12 mouse cellular contexts compared by ENCODE assay signal in the genomic region with DNA sequence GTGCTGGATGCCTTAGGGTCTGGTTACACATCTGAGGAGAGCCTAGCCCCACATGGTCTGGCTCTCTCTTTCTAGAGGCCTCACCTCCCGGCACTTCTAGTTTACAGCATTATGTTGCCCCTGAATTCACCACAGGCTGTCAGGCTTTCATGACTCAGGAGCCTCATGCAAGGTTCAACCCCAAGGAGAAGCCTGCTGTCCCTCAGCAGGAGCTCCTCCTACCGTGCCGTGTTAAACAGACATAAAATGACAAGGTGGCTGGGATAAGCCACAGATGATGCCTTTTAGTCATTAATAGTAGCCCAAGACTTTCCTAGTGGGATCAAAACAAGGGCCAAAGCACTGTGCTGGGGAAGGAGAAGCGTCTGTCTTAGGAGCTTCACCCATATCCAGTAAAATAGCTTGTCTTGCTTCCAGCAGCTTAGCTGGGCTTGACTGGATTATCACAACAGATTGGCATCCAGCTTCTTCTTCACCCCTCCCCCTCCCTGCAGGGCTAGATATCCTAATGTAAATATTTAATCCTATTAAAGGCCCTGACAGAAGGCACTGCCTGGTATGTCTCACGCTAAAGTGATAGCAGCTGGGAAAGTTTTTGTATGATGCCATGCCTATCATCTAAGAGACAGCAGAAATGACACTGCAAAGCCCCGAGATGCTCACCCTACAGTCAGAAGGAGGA.
DNase-seq lines count a peak whose midpoint lies in the region; ATAC-seq lines count a peak whose summit lies in the region.
"Had no signal": no experiment of that assay in that cellular context is flagged by ENCODE, and none has a peak within 500 bp of the region (broad histone marks: within the 10 kb centered on the region; RNA-seq: fewer than 3 reads in every experiment).

No protein-coding gene starts in this region.

- H3K4me2 ChIP-seq in hindbrain, embryonic 16.5 days (ENCODE audit: low read length): no peak overlapping the region
- no peak overlapping the region for H3K4me2 ChIP-seq in hindbrain, embryonic 13.5 days
- peak overlapping the region; percentile 14; the same call in 1 of the 2 replicates for H3K4me2 ChIP-seq in stomach, embryonic 16.5 days (ENCODE audit: low read depth, low read length)
- H3K4me2 ChIP-seq: hindbrain, embryonic 15.5 days had no signal

- no peak overlapping the region for H3K9ac ChIP-seq in hindbrain, embryonic 16.5 days (ENCODE audit: low read depth, low read length)
- no peak overlapping the region for H3K9ac ChIP-seq in hindbrain, embryonic 13.5 days
- no peak overlapping the region for H3K9ac ChIP-seq in stomach, embryonic 16.5 days (ENCODE audit: low read length)
- H3K9ac ChIP-seq: hindbrain, embryonic 15.5 days had no signal

- H3K4me1 ChIP-seq in hindbrain, embryonic 16.5 days (ENCODE audit: control insufficient read depth, insufficient read depth, low read depth, low read length): no peaks in the 10 kb centered on the region
- peaks cover 4% of the 10 kb centered on the region; the same call in 1 of the 2 replicates for H3K4me1 ChIP-seq in hindbrain, embryonic 13.5 days (replicated peaks)
- H3K4me1 ChIP-seq in stomach, embryonic 16.5 days (ENCODE audit: control insufficient read depth, insufficient read depth, low read length): peaks cover 11% of the 10 kb centered on the region
- H3K4me1 ChIP-seq: hindbrain, embryonic 15.5 days had no signal

- ATAC-seq in hindbrain, embryonic 16.5 days: peak; percentile 76
- ATAC-seq in hindbrain, embryonic 13.5 days (ENCODE audit: low FRiP score): no peak
- peak; percentile 21; the same call in 1 of the 2 replicates for ATAC-seq in stomach, embryonic 16.5 days (ENCODE audit: insufficient read depth, low FRiP score)

- H3K9me3 ChIP-seq in hindbrain, embryonic 16.5 days (ENCODE audit: control insufficient read depth, low read length): no peaks in the 10 kb centered on the region
- no peaks in the 10 kb centered on the region for H3K9me3 ChIP-seq in hindbrain, embryonic 13.5 days
- no peaks in the 10 kb centered on the region for H3K9me3 ChIP-seq in stomach, embryonic 16.5 days (replicated peaks; ENCODE audit: control insufficient read depth, low read length)
- H3K9me3 ChIP-seq: G1E; hindbrain, embryonic 15.5 days had no signal

- H3K27ac ChIP-seq in hindbrain, embryonic 16.5 days (ENCODE audit: low read depth, low read length): no peak overlapping the region
- H3K27ac ChIP-seq in hindbrain, embryonic 13.5 days: no peak overlapping the region
- peak overlapping the region; percentile 12; the same call in 1 of the 2 replicates for H3K27ac ChIP-seq in stomach, embryonic 16.5 days (ENCODE audit: low read length)
- H3K27ac ChIP-seq: hindbrain, embryonic 15.5 days had no signal

- 47% methylated on average over 6 of the region's 6 CpGs for WGBS in hindbrain, embryonic 16.5 days
- 50% methylated on average over 6 of the region's 6 CpGs for WGBS in hindbrain, embryonic 13.5 days
- 24% methylated on average over 6 of the region's 6 CpGs for WGBS in stomach, embryonic 16.5 days

- H3K36me3 ChIP-seq in hindbrain, embryonic 16.5 days (ENCODE audit: control insufficient read depth, insufficient read depth, low read length): no peaks in the 10 kb centered on the region
- no peaks in the 10 kb centered on the region for H3K36me3 ChIP-seq in hindbrain, embryonic 13.5 days
- no peaks in the 10 kb centered on the region for H3K36me3 ChIP-seq in stomach, embryonic 16.5 days (ENCODE audit: control insufficient read depth, insufficient read depth, low read length)
- H3K36me3 ChIP-seq: G1E; hindbrain, embryonic 15.5 days had no signal

- H3K27me3 ChIP-seq in hindbrain, embryonic 16.5 days (replicated peaks; ENCODE audit: control insufficient read depth, insufficient read depth, low read length): no peaks in the 10 kb centered on the region
- H3K27me3 ChIP-seq in hindbrain, embryonic 13.5 days: no peaks in the 10 kb centered on the region
- no peaks in the 10 kb centered on the region for H3K27me3 ChIP-seq in stomach, embryonic 16.5 days (ENCODE audit: control insufficient read depth, insufficient read depth, low read length)
- H3K27me3 ChIP-seq: hindbrain, embryonic 15.5 days had no signal

- no peak overlapping the region for H3K4me3 ChIP-seq in hindbrain, embryonic 16.5 days (ENCODE audit: low read length)
- H3K4me3 ChIP-seq in hindbrain, embryonic 13.5 days: no peak overlapping the region
- no peak overlapping the region for H3K4me3 ChIP-seq in stomach, embryonic 16.5 days (replicated peaks; ENCODE audit: low read length)
- H3K4me3 ChIP-seq: hindbrain, embryonic 15.5 days had no signal

- peak; percentile 29 to 41 for DNase-seq in cerebellum, postnatal 14 days
- no peak for DNase-seq in cerebellum, postnatal 36 days
- peak; percentile 23 for DNase-seq in mesoderm, embryonic 11.5 days (ENCODE audit: low read depth, low spot score)
- no peak for DNase-seq in T-cell, adult 2 months (ENCODE audit: low spot score)
- no peak for DNase-seq in cerebellum, adult 11 months
- DNase-seq: adrenal gland, adult 2 months; cerebellum, adult 11-12 months had no signal

Comparison
In these comparisons a context has a peak if more than half of its experiments do, and no peak if none do; other contexts are left out.
1. DNase-seq: peak in cerebellum, postnatal 14 days (2 of 2) and mesoderm, embryonic 11.5 days (single experiment); none in cerebellum, postnatal 36 days (0 of 2), T-cell, adult 2 months (single experiment) and cerebellum, adult 11 months (single experiment).